Mouse (Mus musculus) cerebellum, adult 2 months (tissue): ENCODE data around the gene Rgs16.

ENCODE experiments used
- CTCF ChIP-seq: fragments of 200-500 bp; IDR thresholded peaks from 2 replicates; pipeline ENCODE4 v1.5.1; 2011; ENCODE audit warnings: low read depth, mild to moderate bottlenecking, control low read depth, low read length, moderate library complexity, borderline replicate concordance; ENCODE audit not compliant: insufficient read depth
- POLR2A ChIP-seq: fragments of 200-500 bp; IDR thresholded peaks from 2 replicates; pipeline ENCODE4 v1.6.1; 2011; ENCODE audit warnings: low read length, control low read depth, borderline replicate concordance; ENCODE audit not compliant: insufficient read depth

- TF ChIP-seq POLR2A: no peak
- TF ChIP-seq CTCF: no peak
These were observed 45.5 kb downstream of the Rgs16 start for GRCm38 (mm10) chr1:153785608-153786007.
